ENCODE assay signal across 14 mouse cellular contexts in the genomic region with DNA sequence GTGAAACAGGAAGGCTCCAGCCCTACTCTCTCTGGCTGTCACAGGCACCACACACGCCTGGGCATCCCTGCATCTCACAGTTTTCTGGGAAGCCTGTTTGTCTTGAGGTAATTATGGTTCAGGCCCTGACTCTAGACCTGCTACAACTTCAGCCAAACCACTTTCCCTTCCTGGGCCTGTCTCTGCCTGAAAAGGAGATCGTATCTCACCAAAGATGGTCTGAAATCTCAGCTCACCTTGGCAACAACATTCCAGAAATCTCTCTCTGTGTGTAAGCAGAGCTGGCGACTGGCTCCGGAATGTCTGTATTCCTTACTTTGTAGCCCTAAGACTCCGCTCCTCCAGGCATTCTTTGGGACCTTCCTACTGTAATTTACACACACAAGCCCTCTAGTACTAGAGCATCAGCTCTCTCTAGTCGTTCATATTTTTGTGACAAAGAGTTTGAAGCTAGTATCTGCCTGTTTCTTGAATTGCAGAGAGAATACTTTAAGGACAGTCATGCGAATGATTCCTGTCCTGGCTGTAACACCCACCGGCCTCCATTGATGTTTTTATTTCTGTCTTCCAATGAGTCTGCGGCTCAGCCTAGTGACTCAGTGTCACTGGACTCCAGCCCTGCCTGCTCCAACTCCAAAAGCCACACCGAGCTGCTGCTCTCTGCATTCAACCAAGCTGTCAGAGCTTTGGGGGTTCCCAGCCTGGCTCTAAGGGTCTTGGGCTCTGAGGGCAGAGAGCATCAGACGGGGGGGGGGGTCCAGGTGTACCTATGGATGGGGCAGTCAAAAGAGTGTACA. TPM values are rescaled to one million over a fixed set of nuclear protein-coding genes. Genes with fewer than 3 reads are reported as not detected.
DNase-seq lines count a peak whose midpoint lies in the region; ATAC-seq and TF ChIP-seq lines count a peak whose summit lies in the region.
"Had no signal": no experiment of that assay in that cellular context is flagged by ENCODE, and none has a peak within 500 bp of the region (broad histone marks: within the 10 kb centered on the region; RNA-seq: fewer than 3 reads in every experiment).

No protein-coding gene starts in this region.

- H3K27me3 ChIP-seq in heart, embryonic 11.5 days (ENCODE audit: control insufficient read depth, insufficient read depth, low read length), result no peaks in the 10 kb centered on the region
- H3K27me3 ChIP-seq in small intestine, adult 2 months (ENCODE audit: control insufficient read depth, insufficient read depth, low read length), result no peaks in the 10 kb centered on the region

- no peak overlapping the region for H3K4me2 ChIP-seq in heart, embryonic 11.5 days
- H3K4me2 ChIP-seq: liver, embryonic 11.5 days had no signal

- no peak overlapping the region for H3K9ac ChIP-seq in heart, embryonic 11.5 days (ENCODE audit: low read depth, low read length)
- H3K9ac ChIP-seq: forebrain, postnatal 0 days had no signal

- peaks cover 29% of the 10 kb centered on the region for H3K4me1 ChIP-seq in heart, embryonic 11.5 days (ENCODE audit: control insufficient read depth, insufficient read depth, low read length)
- peaks cover 28% of the 10 kb centered on the region for H3K4me1 ChIP-seq in embryonic fibroblast, embryonic 13.5 days (ENCODE audit: control insufficient read depth, insufficient read depth, low read length)
- peaks cover 21% of the 10 kb centered on the region for H3K4me1 ChIP-seq in small intestine, adult 2 months (ENCODE audit: control insufficient read depth, insufficient read depth, insufficient read length, low read length)

- no peaks in the 10 kb centered on the region for H3K9me3 ChIP-seq in heart, embryonic 11.5 days (replicated peaks; ENCODE audit: control insufficient read depth, low read length)

- TF ChIP-seq POLR2A in embryonic fibroblast, embryonic 13.5 days (IDR thresholded peaks at IDR 0.05; ENCODE audit: low read depth, low read length), result no peak; the same call in 1 of the 2 replicates
- TF ChIP-seq POLR2A in small intestine, adult 2 months (IDR thresholded peaks at IDR 0.05; ENCODE audit: low read depth, low read length), result no peak

- ATAC-seq in heart, embryonic 11.5 days (replicated peaks; ENCODE audit: insufficient number of reproducible peaks, low FRiP score, low TSS enrichment), result no peak
- ATAC-seq: forebrain, postnatal 0 days had no signal

- WGBS in heart, embryonic 11.5 days (ENCODE audit: insufficient replicate concordance), result 46% methylated on average over 11 of the region's 11 CpGs
- 67% methylated on average over 11 of the region's 11 CpGs for WGBS in small intestine, adult 2 months

- H3K4me3 ChIP-seq in heart, embryonic 11.5 days (ENCODE audit: low read depth, low read length), result no peak overlapping the region
- no peak overlapping the region for H3K4me3 ChIP-seq in embryonic fibroblast, embryonic 13.5 days (ENCODE audit: insufficient read depth, low read length)
- H3K4me3 ChIP-seq in small intestine, adult 2 months (ENCODE audit: low read depth, low read length), result no peak overlapping the region

- no peak for TF ChIP-seq CTCF in embryonic fibroblast, embryonic 13.5 days (IDR thresholded peaks at IDR 0.05; ENCODE audit: borderline replicate concordance, insufficient read depth, low read length)
- TF ChIP-seq CTCF in small intestine, adult 2 months (IDR thresholded peaks at IDR 0.05; ENCODE audit: extremely low read depth, insufficient read length, insufficient replicate concordance, low read depth, low read length), result no peak

- peak; percentile 38 for DNase-seq in heart, postnatal 4 days
- DNase-seq in adrenal gland, postnatal 25 days, result peak; percentile 30
- no peak for DNase-seq in right cerebral cortex, postnatal 14 days
- DNase-seq in layer of hippocampus, postnatal 14 days (ENCODE audit: low spot score in 2 of 2), result no peak
- DNase-seq: cerebellum, postnatal 36 days; forebrain, postnatal 0 days; kidney, adult 18-20 months; layer of hippocampus, adult 9-11 months; lung, postnatal 36 days had no signal

- H3K36me3 ChIP-seq in heart, embryonic 11.5 days (ENCODE audit: control insufficient read depth, insufficient read depth, low read length), result no peaks in the 10 kb centered on the region
- peaks cover 3% of the 10 kb centered on the region for H3K36me3 ChIP-seq in small intestine, adult 2 months (ENCODE audit: control insufficient read depth, insufficient read depth, low read length)

- H3K27ac ChIP-seq in heart, embryonic 11.5 days (ENCODE audit: low read depth, low read length), result no peak overlapping the region
- peak overlapping the region; percentile 99 for H3K27ac ChIP-seq in embryonic fibroblast, embryonic 13.5 days (ENCODE audit: insufficient read depth, low read length)
- peak overlapping the region; percentile 23 for H3K27ac ChIP-seq in small intestine, adult 2 months (ENCODE audit: insufficient read depth, low read depth, low read length)

RNA-seq across cellular contexts. Expression of a gene that starts 8.4 kb away (rescaled TPM):
- total RNA-seq in heart, postnatal 4 days (2021), result 10 to 100 TPM; 11.1 to 15.0 TPM
- 1.2 and 1.9 TPM in 2 replicates for polyA plus RNA-seq in heart, embryonic 11.5 days (2014; fragmentation: Nextera tagmentation; extraction: Ambion mirVana)
- total RNA-seq in adrenal gland, postnatal 25 days (2021), result 6.3 and 11.3 TPM in 2 replicates
- 5.1 and 7.7 TPM in 2 replicates for polyA plus RNA-seq in embryonic fibroblast, embryonic 13.5 days (2011; ENCODE audit: insufficient read length, low read depth, missing spikeins)
- polyA plus RNA-seq in small intestine, adult 2 months (2012; rRNA removed), result 21.3 and 25.6 TPM in 2 replicates
- 10 to 100 TPM; 23.8 to 24.6 TPM for total RNA-seq in layer of hippocampus, postnatal 14 days (2021)

RNA-seq across cellular contexts. Expression of a gene that starts 44.4 kb away (rescaled TPM):
- not detected for total RNA-seq in heart, postnatal 4 days (2021)
- 0.66 and 1.6 TPM in 2 replicates for polyA plus RNA-seq in heart, embryonic 11.5 days (2014; fragmentation: Nextera tagmentation; extraction: Ambion mirVana)
- total RNA-seq in adrenal gland, postnatal 25 days (2021), result not detected in 2 replicates
- not detected in 2 replicates for polyA plus RNA-seq in embryonic fibroblast, embryonic 13.5 days (2011; ENCODE audit: insufficient read length, low read depth, missing spikeins)
- 0.41 and 0.51 TPM in 2 replicates for polyA plus RNA-seq in small intestine, adult 2 months (2012; rRNA removed)
- total RNA-seq in layer of hippocampus, postnatal 14 days (2021), result 1 to 10 TPM; 2.2 to 3.1 TPM
- polyA plus RNA-seq: heart, embryonic 14.5 days had no signal

Comparison
In these comparisons a context has a peak if more than half of its experiments do, and no peak if none do; other contexts are left out.
1. DNase-seq: peak in heart, postnatal 4 days (single experiment) and adrenal gland, postnatal 25 days (single experiment); none in right cerebral cortex, postnatal 14 days (single experiment) and layer of hippocampus, postnatal 14 days (0 of 2).